In genomic region chr15:46733370-46733769, GRCm38 (mm10) we compare ENCODE assay signal across 25 mouse cellular contexts.
"Had no signal": no experiment of that assay in that cellular context is flagged by ENCODE, and none has a peak within 500 bp of the region (broad histone marks: within the 10 kb centered on the region; RNA-seq: fewer than 3 reads in every experiment).

No protein-coding gene starts in this region.

- H3K4me2 ChIP-seq: heart, embryonic 12.5 days; hindbrain, embryonic 14.5 days; intestine, embryonic 15.5 days; limb, embryonic 12.5 days had no signal

- H3K36me3 ChIP-seq: heart, embryonic 10.5 days; heart, embryonic 12.5 days; hindbrain, embryonic 10.5 days; intestine, embryonic 15.5 days; limb, embryonic 10.5 days; limb, embryonic 12.5 days had no signal

- H3K4me1 ChIP-seq: heart, embryonic 10.5 days; heart, embryonic 12.5 days; hindbrain, embryonic 10.5 days; intestine, embryonic 15.5 days; limb, embryonic 10.5 days; limb, embryonic 12.5 days had no signal

- H3K27ac ChIP-seq: gastrocnemius, adult 2 months; heart, embryonic 10.5 days; hindbrain, embryonic 10.5 days; hindbrain, embryonic 14.5 days; intestine, embryonic 15.5 days; layer of hippocampus, adult 2 months; left cerebral cortex, adult 2 months; limb, embryonic 10.5 days; limb, embryonic 12.5 days had no signal

- H3K4me3 ChIP-seq: gastrocnemius, adult 2 months; heart, embryonic 10.5 days; heart, embryonic 12.5 days; hindbrain, embryonic 10.5 days; intestine, embryonic 15.5 days; layer of hippocampus, adult 2 months; left cerebral cortex, adult 2 months; limb, embryonic 10.5 days; limb, embryonic 12.5 days had no signal

- H3K27me3 ChIP-seq: heart, embryonic 12.5 days; intestine, embryonic 15.5 days; limb, embryonic 12.5 days had no signal

- DNase-seq: forebrain, postnatal 0 days; gastrocnemius, adult 2 months; gastrocnemius, postnatal 10 days; gastrocnemius, postnatal 25 days; heart, adult 18-20 months; heart, postnatal 10 days; heart, postnatal 4 days; kidney, adult 18-20 months; kidney, adult 8-10 months; kidney, postnatal 10 days; kidney, postnatal 25 days; kidney, postnatal 4 days; liver had no signal

- ATAC-seq: forebrain, postnatal 0 days; hindbrain, embryonic 16.5 days; inflammation-experienced regulatory T-cells, adult 6 months; intestine, embryonic 15.5 days; intestine, postnatal 0 days had no signal

- H3K9ac ChIP-seq: forebrain, postnatal 0 days; heart, embryonic 12.5 days; hindbrain, embryonic 14.5 days; intestine, embryonic 15.5 days; limb, embryonic 12.5 days had no signal

- H3K9me3 ChIP-seq: heart, embryonic 10.5 days; hindbrain, embryonic 10.5 days; intestine, embryonic 15.5 days; limb, embryonic 10.5 days; limb, embryonic 12.5 days had no signal
